Mouse (Mus musculus): ENCODE results near the gene Ralgapa2. TPM values are rescaled to one million over a fixed set of nuclear protein-coding genes. Genes with fewer than 3 reads are reported as not detected.

The Ralgapa2 gene
- total RNA-seq, 2 experiments from 2014 or later: 6.4 to 7.3 TPM

GRCm38 (mm10) chr2:146444009-146444408 is 68.1 kb downstream of the Ralgapa2 start:
- DNase-seq: no peak
- intact Hi-C loops (cut with DNase I): no loop called here

DNA sequence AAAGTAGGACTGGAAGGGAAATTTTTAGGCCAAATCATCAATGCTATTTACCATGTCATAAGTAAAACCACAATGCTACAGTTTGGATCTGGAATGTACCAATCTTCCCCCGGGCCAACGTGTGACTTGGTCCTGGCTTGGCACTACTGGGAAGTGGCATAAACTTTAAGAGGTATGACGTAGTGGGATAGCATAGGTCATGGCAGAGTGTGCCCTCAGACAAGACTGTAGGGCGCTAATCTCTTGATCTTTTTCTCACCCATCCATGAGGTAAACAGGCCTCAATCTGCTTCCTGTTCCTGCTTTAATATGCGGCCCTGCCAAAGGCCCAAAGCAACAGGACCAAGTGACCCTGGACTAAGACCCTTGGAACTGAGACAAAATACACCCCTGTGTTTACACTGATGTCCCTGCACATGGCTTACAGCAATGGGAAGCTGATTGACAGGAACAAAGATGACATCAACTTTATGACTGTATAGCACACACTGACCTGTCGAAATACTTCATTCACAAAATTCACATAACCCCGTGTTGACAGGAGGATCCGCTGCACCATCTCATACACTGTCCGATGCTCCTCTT is 68.8 kb downstream of the Ralgapa2 start:
- intact Hi-C loops (cut with DNase I): no loop called here
- DNase-seq: no peak

- intact Hi-C loops (cut with DNase I): no loop called here
- DNase-seq: no peak
These were observed 70.4 kb downstream of the Ralgapa2 start for GRCm38 (mm10) chr2:146441711-146442110.

DNA sequence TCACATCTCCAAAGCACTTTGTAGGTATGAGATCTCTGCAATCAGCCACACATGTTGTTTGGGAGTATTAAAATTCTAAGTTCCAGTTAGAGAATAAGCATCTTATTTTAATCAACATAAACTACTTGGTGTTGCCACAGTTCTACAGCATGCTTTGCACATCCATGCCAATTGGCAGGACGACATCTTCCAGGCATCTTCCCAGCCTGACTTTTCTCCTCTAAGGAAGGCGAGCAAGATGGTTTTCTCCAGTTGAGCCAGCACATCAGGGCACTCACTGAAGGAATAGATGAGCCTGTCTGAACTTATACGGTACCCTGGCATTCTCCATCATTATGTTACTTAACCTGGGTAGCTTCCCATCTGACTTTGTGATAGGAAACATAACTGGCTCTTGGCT is 83.4 kb downstream of the Ralgapa2 start:
- intact Hi-C loops (cut with DNase I): no loop called here

GRCm38 (mm10) chr2:146427380-146427779 is 84.8 kb downstream of the Ralgapa2 start:
- intact Hi-C loops (cut with DNase I): no loop called here
- DNase-seq: no peak

More for the DNA sequence above, 83.4 kb downstream of the Ralgapa2 start:
- no peak for DNase-seq

DNA sequence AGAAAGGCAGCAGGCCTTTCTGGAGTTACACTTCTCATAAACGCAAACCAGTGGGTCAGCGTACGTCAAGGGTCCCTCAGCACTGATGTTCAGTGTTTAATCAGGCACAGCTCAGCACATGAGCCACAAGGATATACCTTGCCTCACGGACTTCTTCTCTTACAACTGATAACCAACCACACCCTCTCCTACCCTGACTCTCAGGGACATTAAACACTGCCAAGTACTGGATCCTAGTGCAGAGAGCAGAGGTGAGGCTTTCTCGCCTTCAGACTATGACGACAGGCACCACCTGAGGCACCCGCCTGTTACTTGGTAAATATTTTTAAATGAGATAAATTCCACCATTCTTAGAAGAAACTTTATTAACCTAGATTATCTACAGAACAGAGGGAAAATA is 85.8 kb downstream of the Ralgapa2 start:
- intact Hi-C loops (cut with DNase I): no loop called here
- no peak for DNase-seq

GRCm38 (mm10) chr2:146425235-146425634 is 86.9 kb downstream of the Ralgapa2 start:
- intact Hi-C loops (cut with DNase I): no loop called here

GRCm38 (mm10) chr2:146423710-146424301 is 88.3 kb downstream of the Ralgapa2 start:
- DNase-seq: no peak
- intact Hi-C loops (cut with DNase I): no loop called here

More at GRCm38 (mm10) chr2:146425235-146425634, 86.9 kb downstream of the Ralgapa2 start:
- DNase-seq: no peak

DNA sequence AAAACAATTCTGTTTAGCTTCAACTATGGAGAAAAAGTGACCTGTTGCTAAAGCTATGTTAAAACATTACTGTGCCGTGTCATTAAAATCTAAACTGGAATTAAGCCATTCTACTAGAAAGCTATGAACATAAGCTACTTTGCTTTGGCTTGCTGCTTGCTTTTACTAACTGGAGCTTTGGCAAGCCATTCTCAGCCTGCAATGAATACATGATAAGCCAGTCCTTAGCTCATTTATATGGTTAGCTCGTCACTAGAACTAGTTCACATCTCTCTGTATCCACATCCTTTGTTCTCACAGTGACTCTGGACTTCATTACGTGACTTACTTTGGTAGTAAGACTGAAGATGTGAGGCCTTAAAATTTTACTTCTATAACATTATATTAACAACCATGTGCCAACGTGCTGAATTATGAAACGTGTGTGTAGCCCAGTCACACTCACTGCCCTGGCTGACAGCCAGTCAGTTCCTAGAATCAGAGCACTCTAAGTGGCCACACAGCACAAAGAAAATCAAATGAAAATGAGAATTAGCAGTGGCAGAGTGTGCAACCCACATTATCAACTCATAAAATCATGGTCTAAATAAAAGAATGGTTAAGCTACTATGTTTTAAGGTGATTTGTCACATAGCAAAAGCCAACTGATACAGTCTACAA is 89.0 kb downstream of the Ralgapa2 start:
- no peak for DNase-seq
- intact Hi-C loops (cut with DNase I): no loop called here

GRCm38 (mm10) chr2:146416283-146416682 is 95.9 kb downstream of the Ralgapa2 start:
- no peak for DNase-seq
- intact Hi-C loops (cut with DNase I): loop anchor here (10.0 kb wide), 1 partner anchor 201 kb away; no protein-coding TSS in a partner anchor

DNA sequence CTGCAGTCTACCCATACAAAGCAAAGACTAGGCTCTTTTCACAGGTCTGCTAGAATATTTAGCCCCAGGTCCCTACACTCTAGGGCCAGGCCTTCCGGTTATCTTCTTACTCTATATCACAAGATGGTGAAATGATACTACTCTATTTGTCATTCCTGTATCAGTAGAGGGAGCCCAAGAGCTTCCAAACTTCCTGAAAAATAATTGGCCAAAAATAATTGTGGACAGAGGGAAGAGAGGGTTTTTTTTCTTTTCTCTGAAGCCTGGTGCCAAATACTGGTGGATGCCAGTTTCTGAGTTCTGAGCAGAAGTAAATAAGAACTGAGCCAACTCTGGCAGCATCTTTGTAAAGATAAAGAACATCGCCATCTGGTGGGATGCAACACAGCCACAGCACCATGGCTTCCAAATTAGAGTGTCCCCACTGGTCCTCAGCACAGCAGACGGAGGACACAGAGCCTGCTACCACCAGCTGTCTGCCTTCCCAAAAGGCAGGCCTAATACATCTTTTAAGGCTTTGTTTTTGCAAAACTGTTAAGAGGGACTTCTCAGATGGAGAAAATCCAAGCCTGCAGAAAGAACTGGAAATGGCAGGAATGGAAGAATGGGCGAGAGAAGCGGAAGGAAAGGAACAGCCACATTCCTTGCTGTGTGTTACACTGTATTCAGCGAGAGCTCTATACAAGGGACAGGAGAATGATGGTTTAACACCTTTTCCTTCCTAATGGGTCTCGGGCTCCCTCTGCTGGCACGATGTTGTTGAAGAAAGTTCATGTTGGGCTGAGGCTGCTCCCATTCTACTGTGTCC is 97.5 kb downstream of the Ralgapa2 start:
- intact Hi-C loops (cut with DNase I): loop anchor here (2.0 to 10.0 kb wide), 2 partner anchors 200 to 456 kb away; no protein-coding TSS in a partner anchor

GRCm38 (mm10) chr2:146412733-146413132 is 99.4 kb downstream of the Ralgapa2 start:
- intact Hi-C loops (cut with DNase I): loop anchor here (10.0 kb wide), 1 partner anchor 198 kb away; no protein-coding TSS in a partner anchor

More for the DNA sequence above, 97.5 kb downstream of the Ralgapa2 start:
- DNase-seq: peak; percentile 27 to 47

GRCm38 (mm10) chr2:146411904-146412303 is 100.2 kb downstream of the Ralgapa2 start:
- intact Hi-C loops (cut with DNase I): loop anchor here (10.0 kb wide), 1 partner anchor 197 kb away; no protein-coding TSS in a partner anchor
- no peak for DNase-seq

More at GRCm38 (mm10) chr2:146412733-146413132, 99.4 kb downstream of the Ralgapa2 start:
- DNase-seq: no peak

DNA sequence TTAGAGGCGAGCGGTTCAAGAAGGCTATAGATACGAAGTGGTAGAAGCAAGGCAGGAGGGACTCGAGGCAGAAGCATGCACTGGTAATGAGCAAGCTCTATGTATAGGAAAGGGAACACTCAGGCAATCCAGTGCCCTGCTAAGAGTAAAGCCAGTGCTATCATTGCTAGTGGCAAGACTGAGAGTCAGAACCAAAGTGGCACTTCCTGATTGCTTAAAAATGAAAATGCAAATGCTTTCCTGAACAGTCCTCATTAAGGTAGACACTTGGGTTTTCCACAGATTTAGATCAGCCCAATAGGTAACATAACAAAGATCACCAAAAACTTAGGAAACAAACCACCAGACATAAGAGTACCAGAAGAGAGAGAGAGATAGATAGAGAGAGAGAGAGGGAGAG is 105.1 kb downstream of the Ralgapa2 start:
- DNase-seq: no peak
- intact Hi-C loops (cut with DNase I): no loop called here

DNA sequence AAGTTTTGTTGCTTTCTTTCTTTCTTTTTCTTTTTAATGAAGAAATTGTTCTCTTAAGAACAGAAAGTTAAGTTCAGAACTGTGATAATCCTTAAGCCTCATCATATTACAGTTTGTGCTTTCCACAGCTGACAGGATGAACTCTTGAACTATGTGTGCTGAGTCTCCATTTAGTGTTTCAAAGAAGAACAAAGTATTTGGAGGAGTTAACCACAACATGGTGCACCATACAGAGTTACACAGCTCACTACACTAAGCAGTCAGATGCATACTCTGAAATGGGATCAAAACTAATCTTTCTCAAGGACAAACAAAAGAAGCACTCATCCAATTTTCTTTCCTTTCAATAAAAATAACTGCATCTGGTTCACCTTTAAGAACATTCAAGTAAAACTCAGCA is 110.6 kb downstream of the Ralgapa2 start:
- intact Hi-C loops (cut with DNase I): no loop called here
- DNase-seq: no peak

DNA sequence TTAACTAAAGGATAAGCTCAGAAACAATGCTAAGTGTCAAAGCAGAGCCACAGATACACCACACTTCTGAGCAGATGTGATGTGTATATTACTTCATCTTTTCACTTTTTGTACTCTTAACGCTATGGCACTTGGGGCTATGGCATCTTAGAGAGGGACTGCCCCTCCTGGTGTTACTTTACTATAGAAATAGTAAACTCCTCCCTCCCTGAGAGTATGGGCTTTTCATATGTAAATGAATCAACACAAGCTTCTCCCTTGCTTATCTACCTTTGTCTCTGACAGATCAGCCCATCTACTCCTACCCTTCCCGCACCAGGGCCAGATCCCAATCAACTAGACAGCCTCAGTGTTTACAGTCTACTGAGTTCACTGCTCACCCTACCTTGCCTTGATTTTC is 111.4 kb downstream of the Ralgapa2 start:
- intact Hi-C loops (cut with DNase I): no loop called here
- no peak for DNase-seq

DNA sequence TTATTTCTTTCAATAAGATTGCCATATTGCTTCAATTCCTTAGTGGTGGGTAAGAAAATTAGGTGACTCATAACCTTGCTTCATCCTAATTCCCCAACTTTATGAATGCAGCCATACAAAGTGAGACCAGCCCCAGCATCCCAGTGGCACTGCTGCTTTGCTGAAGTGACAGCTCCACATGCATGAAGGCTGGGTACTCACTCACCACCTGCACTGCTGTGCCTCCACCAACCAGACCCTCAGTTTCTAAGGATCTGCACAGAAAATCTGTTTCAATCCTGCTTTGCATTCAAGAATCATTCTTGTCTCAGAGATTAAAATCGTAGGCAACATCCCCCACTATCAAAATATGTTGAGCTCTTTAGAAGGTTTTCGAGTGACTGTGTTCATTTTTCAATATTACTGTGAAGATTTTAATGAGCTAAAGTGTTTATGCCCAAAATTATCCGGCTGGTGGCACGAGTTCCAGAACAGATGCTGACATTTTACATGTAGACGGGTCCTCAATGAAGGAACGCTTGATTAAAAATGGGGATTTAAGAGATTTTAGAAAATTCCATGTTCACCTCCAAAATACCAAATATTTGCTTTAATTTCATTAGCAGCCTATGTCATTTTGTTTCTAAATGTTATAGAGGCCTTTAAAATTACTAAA is 113.8 kb downstream of the Ralgapa2 start:
- no peak for DNase-seq
- intact Hi-C loops (cut with DNase I): no loop called here

GRCm38 (mm10) chr2:146387211-146387610 is 124.9 kb downstream of the Ralgapa2 start:
- DNase-seq: no peak
- intact Hi-C loops (cut with DNase I): no loop called here

DNA sequence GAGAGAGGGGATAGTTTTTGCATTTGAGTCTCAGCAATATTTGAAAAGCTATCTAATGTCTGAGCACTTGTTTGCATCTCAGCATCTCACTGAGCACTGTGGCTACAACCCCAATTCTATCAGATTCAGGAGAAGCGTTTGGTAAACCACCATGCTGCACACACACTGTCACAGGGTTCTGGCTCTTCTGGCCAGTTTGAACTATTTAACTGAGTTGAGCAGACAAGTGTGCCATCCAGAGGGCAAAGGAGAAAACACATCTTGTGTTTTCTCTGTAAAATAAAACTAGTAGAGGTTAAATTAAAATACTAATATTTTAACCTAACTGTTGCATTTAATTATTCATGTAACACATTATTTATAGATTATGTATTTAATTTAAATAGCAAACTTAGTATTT is 127.6 kb downstream of the Ralgapa2 start:
- DNase-seq: no peak
- intact Hi-C loops (cut with DNase I): no loop called here

- intact Hi-C loops (cut with DNase I): no loop called here
- DNase-seq: no peak
These were observed 135.9 kb downstream of the Ralgapa2 start for GRCm38 (mm10) chr2:146376293-146376692.
